Mouse (Mus musculus) heart, postnatal 0 days (tissue): ENCODE data around the gene Cops4. TPM values are rescaled to one million over a fixed set of nuclear protein-coding genes. Genes with fewer than 3 reads are reported as not detected.

Experiments used
- ATAC-seq: fragments of 200-750 bp; cut with Nextera tagmentation; 2 replicates; pipeline ENCODE4 v1.8.0; 2017; ENCODE audit warnings: low read depth, moderate number of reproducible peaks, moderate library complexity; ENCODE audit not compliant: insufficient read depth
- DNase-seq: peaks from one replicate; pipeline ENCODE4 v3.0.0-alpha.2; 2016; ENCODE audit warnings: low spot score
- H3K27ac ChIP-seq: fragments of 300-500 bp; sonication (generic); 2 replicates; pipeline ENCODE4 v1.5.1; 2014; ENCODE audit warnings: low read depth, mild to moderate bottlenecking
- H3K27me3 ChIP-seq: fragments of 300-500 bp; sonication (generic); 2 replicates; pipeline ENCODE4 v1.6.1; 2014; ENCODE audit warnings: low read length, mixed read lengths; ENCODE audit not compliant: control insufficient read depth, insufficient read depth
- H3K36me3 ChIP-seq: fragments of 300-500 bp; sonication (generic); replicated peaks from 2 replicates; pipeline ENCODE4 v1.6.1; 2014; ENCODE audit warnings: low read length, mixed read lengths; ENCODE audit not compliant: control insufficient read depth, insufficient read depth
- H3K4me1 ChIP-seq: fragments of 300-500 bp; sonication (generic); 2 replicates; pipeline ENCODE4 v1.6.1; 2014; ENCODE audit warnings: antibody characterized with exemption; ENCODE audit not compliant: control insufficient read depth, insufficient read depth
- H3K4me2 ChIP-seq: fragments of 300-500 bp; sonication (generic); 2 replicates; pipeline ENCODE4 v1.6.1; 2014; ENCODE audit warnings: low read depth, mild to moderate bottlenecking, low read length, moderate library complexity
- H3K4me3 ChIP-seq: fragments of 300-500 bp; sonication (generic); 2 replicates; pipeline ENCODE4 v1.5.1; 2014; ENCODE audit warnings: low read depth, low read length
- H3K9ac ChIP-seq: fragments of 300-500 bp; sonication (generic); replicated peaks from 2 replicates; pipeline ENCODE4 v1.6.1; 2014; ENCODE audit warnings: low read depth, low read length, mixed read lengths
- H3K9me3 ChIP-seq: fragments of 300-500 bp; sonication (generic); replicated peaks from 2 replicates; pipeline ENCODE4 v1.6.1; 2016; ENCODE audit warnings: low read length; ENCODE audit not compliant: control insufficient read depth
- CTCF ChIP-seq: IDR thresholded peaks from 2 replicates; pipeline ENCODE4 v1.5.1; 2016; ENCODE audit warnings: antibody characterized with exemption, control low read depth, low read depth
- EP300 ChIP-seq: IDR thresholded peaks from 2 replicates; pipeline ENCODE4 v1.6.1; 2016; ENCODE audit warnings: antibody characterized with exemption, low read depth
- WGBS: fragments of 180-500 bp; shearing (Covaris S2); extraction: QIAGEN DNeasy Blood & Tissue Kit; methylation state at CpG from one replicate; pipeline ENCODE4 v1.1.7; 2014; 5-methylcytosine and 5-hydroxymethylcytosine counted together
- polyA plus RNA-seq: library from polyadenylated mRNA; unstranded; fragments of >200 nt; fragmentation: Nextera tagmentation; extraction: Ambion mirVana; gene quantifications from 2 replicates; pipeline ENCODE4 v1.2.1, GENCODE M21; 2015
- total RNA-seq: library from RNA; depleted of rRNA; stranded (reverse); fragments of >200 nt; gene quantifications from 2 replicates; pipeline ENCODE4 v1.2.3, GENCODE M21; 2014; ENCODE audit warnings: low replicate concordance

Cops4 gene
- total and polyA plus RNA-seq, 2 experiments from 2014 or later: 118 to 143 TPM

GRCm38 (mm10) chr5:100488231-100488630 is 29.9 kb upstream of the Cops4 start:
- Histone ChIP-seq H3K4me2 (no peak overlapping the region), H3K4me1 (peaks cover 17% of the 10 kb centered on the region), H3K36me3 (peaks cover 8% of the 10 kb centered on the region), H3K27ac (no peak overlapping the region), H3K27me3 (no peaks in the 10 kb centered on the region), H3K9me3 (no peaks in the 10 kb centered on the region), H3K4me3 (no peak overlapping the region), H3K9ac (no peak overlapping the region)
- no peak for ATAC-seq
- WGBS: 94% methylated on average over 3 of the region's 3 CpGs
- TF ChIP-seq CTCF (no peak), EP300 (no peak)
- DNase-seq: no peak

GRCm38 (mm10) chr5:100489340-100489739 is 28.8 kb upstream of the Cops4 start:
- Histone ChIP-seq H3K27me3 (no peaks in the 10 kb centered on the region), H3K4me2 (no peak overlapping the region), H3K36me3 (no peaks in the 10 kb centered on the region; the same call in 1 of the 2 replicates), H3K9me3 (no peaks in the 10 kb centered on the region), H3K4me3 (no peak overlapping the region), H3K27ac (no peak overlapping the region), H3K4me1 (peaks cover 17% of the 10 kb centered on the region), H3K9ac (no peak overlapping the region)
- WGBS: 70% methylated on average over 2 of the region's 2 CpGs
- TF ChIP-seq EP300: no peak
- no peak for TF ChIP-seq CTCF
- no peak for ATAC-seq
- no peak for DNase-seq

DNA sequence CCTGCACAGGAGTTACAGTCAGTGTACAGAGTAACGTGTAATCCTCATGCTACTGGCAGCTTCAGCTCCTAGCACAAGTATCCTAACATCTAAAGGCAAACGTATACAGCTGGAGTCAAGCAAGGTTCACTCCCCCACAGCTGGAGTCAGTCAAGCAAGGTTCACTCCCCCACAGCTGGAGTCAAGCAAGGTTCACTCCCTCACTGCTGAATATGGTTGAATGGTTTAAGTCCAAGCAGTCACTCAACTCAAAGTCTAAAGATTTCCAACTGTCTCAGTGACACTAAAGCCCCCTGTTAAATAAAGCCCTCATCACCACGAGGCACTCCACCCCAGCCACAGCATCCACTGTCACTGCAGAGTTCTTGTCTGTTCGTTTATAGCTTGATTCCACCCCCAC is 26.4 kb upstream of the Cops4 start:
- Histone ChIP-seq H3K4me1 (peaks cover 17% of the 10 kb centered on the region), H3K4me2 (no peak overlapping the region), H3K27ac (no peak overlapping the region), H3K4me3 (no peak overlapping the region), H3K36me3 (no peaks in the 10 kb centered on the region), H3K9ac (no peak overlapping the region), H3K27me3 (no peaks in the 10 kb centered on the region), H3K9me3 (no peaks in the 10 kb centered on the region)
- WGBS: 45% methylated on average over 4 of the region's 4 CpGs
- TF ChIP-seq EP300 (no peak), CTCF (no peak)
- no peak for ATAC-seq
- no peak for DNase-seq

DNA sequence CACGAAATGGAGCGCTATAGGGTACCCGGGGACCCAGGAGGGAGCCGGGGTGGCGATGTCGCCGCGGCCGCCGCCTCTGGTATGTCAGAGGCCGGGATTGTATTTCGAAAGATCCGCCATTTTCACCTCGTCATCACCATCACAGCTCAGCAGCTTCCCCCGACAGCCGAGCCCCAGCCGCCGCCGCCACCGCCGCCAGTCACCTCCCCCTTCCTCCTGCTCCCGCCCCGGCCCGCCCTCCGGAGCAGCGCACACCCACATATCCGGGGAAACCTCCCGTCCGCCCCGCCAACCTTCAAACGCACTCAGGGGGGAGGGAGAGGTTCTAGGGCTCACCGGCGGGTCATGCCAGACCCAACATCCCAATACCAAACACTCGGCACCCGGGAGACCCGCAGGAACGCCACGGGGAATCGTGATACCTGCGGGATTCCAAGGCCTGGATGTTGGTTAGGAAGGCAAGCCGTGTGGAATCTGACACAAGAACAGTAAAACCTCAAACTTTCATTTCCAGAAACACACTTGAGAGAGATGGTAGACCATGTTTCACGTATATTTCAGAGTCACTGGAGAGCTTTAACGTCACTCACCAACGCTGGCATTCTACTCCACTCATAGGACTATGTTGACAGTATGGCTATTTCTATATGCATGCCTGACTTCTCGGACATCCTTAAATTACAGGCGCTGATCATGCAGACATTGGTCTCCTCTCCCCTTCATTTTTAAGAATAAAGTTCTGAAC is 19.5 kb upstream of the Cops4 start:
- H3K9ac ChIP-seq: peak overlapping the region; percentile 88
- H3K4me2 ChIP-seq: peak overlapping the region; percentile 99
- peak overlapping the region; percentile 92 for H3K4me3 ChIP-seq
- TF ChIP-seq CTCF: no peak
- TF ChIP-seq EP300: no peak
- peak; percentile 91 for DNase-seq
- no peaks in the 10 kb centered on the region for H3K36me3 ChIP-seq
- no peaks in the 10 kb centered on the region for H3K9me3 ChIP-seq
- peak overlapping the region; percentile 86 for H3K27ac ChIP-seq
- ATAC-seq: peak; percentile 70
- H3K27me3 ChIP-seq: no peaks in the 10 kb centered on the region
- peaks cover 16% of the 10 kb centered on the region for H3K4me1 ChIP-seq
- under 1% methylated on average over 42 of the region's 46 CpGs for WGBS

GRCm38 (mm10) chr5:100499243-100499642 is 18.9 kb upstream of the Cops4 start:
- Histone ChIP-seq H3K27me3 (no peaks in the 10 kb centered on the region), H3K4me3 (peak overlapping the region; percentile 92), H3K4me2 (peak overlapping the region; percentile 99), H3K9me3 (no peaks in the 10 kb centered on the region), H3K36me3 (no peaks in the 10 kb centered on the region), H3K4me1 (peaks cover 16% of the 10 kb centered on the region), H3K9ac (peak overlapping the region; percentile 75; the same call in 1 of the 2 replicates), H3K27ac (peak overlapping the region; percentile 83; the same call in 1 of the 2 replicates)
- WGBS: 20% methylated on average over 2 of the region's 2 CpGs
- no peak for TF ChIP-seq EP300
- no peak for TF ChIP-seq CTCF
- DNase-seq: no peak
- no peak for ATAC-seq

DNA sequence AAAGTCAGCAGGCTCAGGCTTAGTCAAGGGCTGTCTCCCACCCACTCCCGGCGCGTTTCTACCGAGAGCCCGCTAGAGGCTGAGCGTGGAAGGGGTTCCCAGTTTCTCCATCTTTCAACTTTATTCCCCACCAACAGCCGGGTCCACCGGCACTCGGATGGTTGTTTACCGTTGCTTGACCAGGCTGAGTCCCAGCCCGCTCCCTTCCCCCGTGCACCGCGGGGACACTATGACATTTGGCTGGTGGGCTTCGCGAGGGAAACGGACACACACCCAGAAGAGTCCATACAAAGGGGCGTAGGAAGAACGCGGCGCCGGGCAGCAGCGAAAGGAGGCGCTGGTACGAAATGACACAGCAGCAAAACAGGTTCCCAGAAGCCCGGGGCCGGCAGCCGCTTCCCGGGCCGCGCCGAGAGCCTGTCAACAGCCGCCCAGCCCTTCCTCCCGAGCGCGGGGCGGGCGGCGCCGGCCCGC is 18.2 kb upstream of the Cops4 start:
- peak overlapping the region; percentile 83 for H3K27ac ChIP-seq
- H3K27me3 ChIP-seq: no peaks in the 10 kb centered on the region
- H3K9ac ChIP-seq: peak overlapping the region; percentile 75
- DNase-seq (no peak), ATAC-seq (peak; percentile 13; the same call in 1 of the 2 replicates)
- peak overlapping the region; percentile 92 for H3K4me3 ChIP-seq
- no peaks in the 10 kb centered on the region for H3K9me3 ChIP-seq
- 0% methylated on average over 36 of the region's 41 CpGs for WGBS
- TF ChIP-seq CTCF: no peak; the same call in 1 of the 2 replicates
- no peak for TF ChIP-seq EP300
- peak overlapping the region; percentile 99 for H3K4me2 ChIP-seq
- H3K4me1 ChIP-seq: peaks cover 16% of the 10 kb centered on the region
- no peaks in the 10 kb centered on the region for H3K36me3 ChIP-seq
